Mouse (Mus musculus): ENCODE measurements around the gene Nr0b2.
A peak's percentile ranks its signal among the peaks of the same experiment; 100 is the strongest.

Gene Nr0b2

GRCm38 (mm10) chr4:133561622-133562021, 8.4 kb downstream of the Nr0b2 start:
- DNase-seq (ENCODE audit: low spot score in 2 of 2) = no peak

- DNase-seq (ENCODE audit: low spot score in 2 of 2) = no peak
Measured at GRCm38 (mm10) chr4:133563123-133563571, 10.0 kb downstream of the Nr0b2 start.

DNA sequence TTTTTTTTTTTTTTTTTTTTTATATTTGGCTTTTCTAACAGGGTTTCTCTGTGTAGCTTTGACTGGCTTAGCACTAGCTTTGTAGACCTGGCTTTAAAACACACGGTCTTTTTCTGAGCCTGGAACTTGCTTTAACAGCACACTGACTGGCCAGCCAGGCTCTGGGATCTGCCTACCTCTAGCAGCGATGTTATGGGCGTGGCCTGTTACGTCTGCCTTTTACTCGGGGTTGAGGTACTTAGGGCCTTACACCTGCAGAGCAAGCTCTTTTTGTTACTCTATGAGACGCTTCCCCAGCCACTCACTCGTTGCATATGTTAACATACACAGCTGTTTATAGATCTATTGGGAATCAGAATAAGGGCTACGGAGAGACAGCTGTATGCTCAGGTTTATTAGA, 14.1 kb downstream of the Nr0b2 start:
- no peak for DNase-seq (ENCODE audit: low spot score in 2 of 2)

DNA sequence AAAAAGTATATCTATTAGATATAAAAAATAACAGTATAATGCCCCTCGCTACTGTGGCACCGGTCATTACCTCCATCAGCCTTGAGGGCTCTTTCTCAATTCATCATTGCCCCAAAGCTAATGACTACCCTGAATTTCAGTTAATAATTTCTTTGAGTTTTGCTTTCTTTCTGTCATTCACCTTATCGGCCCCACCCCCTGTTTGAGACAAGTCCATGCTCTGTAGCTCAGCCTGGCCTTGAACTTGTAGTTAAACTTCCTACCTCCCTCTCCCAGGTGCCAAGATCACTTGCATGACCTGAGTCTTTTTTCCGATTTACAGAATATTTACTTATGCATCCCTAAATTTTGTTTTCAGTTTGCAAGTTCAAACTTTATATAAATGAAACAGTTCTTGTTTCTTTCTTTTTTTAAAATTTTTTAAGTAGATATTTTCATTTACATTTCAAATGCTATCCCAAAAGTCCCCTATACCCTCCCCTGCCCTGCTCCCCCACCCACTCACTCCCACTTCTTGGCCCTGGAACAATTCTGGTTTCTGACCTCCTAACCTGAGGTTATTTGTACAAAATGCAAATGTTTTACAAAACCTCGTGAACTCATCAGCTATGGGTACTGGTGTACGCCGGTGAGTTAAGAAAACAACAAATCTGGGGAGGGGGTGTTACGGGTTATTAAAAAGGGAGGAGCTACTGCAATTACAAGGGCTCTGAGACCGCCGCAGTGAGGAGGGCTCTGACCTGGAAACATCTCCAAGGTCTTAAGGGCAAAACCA, 16.3 kb downstream of the Nr0b2 start:
- DNase-seq (ENCODE audit: low spot score in 2 of 2) = no peak

- DNase-seq (ENCODE audit: low spot score in 2 of 2) = no peak
Measured at GRCm38 (mm10) chr4:133570066-133570466, 16.9 kb downstream of the Nr0b2 start.

- DNase-seq (ENCODE audit: low spot score in 2 of 2) = peak; percentile 87 to 90
Measured at GRCm38 (mm10) chr4:133574070-133574842, 21.1 kb downstream of the Nr0b2 start, which contains the start of gene Gpatch3. Gpatch3 (plus strand) TSS chr4:133574745.

DNA sequence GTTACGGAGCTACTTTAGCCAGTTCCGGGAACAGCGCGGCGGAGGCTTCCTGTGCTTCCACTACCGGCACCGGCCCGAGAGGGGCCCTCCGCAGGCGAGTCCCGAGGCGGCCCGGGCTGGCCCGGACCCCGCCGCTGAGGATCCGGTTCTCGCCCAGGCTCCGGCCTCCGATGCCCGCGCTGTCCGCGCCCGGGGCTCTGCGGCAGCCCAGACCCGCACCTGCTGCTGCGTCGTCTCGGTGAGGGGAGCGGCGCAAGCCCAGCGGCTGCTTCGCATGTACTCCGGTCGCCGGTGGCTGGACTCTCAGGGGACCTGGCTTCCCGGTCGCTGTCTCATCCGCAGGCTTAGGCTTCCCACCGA, 21.6 kb downstream of the Nr0b2 start:
- no peak for DNase-seq (ENCODE audit: low spot score in 2 of 2)

DNA sequence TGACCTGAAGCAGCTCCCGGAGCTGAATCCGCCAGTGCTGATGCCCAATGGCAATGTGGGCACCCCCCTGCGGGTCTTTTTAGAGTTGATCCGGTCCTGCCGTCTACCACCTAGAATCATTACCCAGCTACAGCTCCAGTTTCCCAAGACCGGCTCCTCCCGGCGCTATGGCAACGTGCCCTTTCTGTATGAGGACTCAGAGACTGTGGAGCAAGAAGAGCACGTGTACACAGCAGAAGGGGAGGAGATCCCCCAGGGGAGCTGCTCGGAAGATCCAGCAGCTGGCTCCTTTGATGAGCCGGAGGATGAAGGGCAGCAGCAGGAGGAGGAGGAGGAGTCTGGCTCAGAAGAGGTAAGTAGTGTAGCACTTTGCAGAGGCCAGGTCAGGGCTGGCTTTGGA, 24.8 kb downstream of the Nr0b2 start:
- no peak for DNase-seq (ENCODE audit: low spot score in 2 of 2)

GRCm38 (mm10) chr4:133583690-133584058, 30.5 kb downstream of the Nr0b2 start:
- no peak for DNase-seq (ENCODE audit: low spot score in 2 of 2)

DNA sequence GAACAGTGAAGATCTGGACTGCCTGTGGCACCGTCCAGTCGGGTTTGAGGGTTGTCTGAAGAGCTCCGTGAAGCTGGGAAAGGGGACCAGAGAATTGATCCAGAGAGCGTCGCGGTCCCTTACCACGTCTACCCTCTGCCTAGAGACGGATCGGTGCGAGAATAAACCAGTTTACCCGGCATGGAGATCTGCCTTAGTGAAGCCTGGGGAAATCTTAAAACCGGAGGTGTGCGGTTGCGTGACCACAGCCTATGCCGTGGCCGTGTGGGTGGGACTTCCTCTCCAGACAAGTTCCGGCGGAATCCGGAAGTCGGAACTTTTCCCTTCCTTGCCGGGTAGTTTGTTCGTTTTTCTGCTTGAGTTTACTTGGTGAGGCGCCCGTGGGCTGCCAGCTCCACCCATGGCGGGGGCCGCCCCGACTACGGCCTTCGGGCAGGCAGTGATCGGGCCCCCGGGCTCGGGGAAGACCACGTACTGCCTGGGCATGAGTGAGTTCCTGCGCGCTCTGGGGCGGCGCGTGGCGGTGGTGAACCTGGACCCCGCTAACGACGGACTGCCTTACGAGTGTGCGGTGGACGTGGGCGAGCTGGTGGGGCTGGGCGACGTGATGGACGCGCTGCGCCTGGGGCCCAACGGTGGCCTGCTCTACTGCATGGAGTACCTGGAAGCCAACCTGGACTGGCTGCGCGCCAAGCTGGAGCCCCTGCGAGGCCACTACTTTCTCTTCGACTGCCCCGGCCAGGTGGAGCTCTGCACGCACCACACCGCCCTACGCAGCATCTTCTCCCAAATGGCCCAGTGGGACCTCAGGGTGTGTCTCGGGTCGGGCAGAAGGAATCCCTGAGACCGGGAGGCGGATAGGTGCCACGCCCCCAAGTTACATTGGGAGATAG, 31.1 kb downstream of the Nr0b2 start, which contains the start of gene Gpn2:
TSS of gene Gpn2 (plus strand) at position 304 of the 893 bp plus-strand sequence.
- peak; percentile 83 to 85 for DNase-seq (ENCODE audit: low spot score in 2 of 2)

DNA sequence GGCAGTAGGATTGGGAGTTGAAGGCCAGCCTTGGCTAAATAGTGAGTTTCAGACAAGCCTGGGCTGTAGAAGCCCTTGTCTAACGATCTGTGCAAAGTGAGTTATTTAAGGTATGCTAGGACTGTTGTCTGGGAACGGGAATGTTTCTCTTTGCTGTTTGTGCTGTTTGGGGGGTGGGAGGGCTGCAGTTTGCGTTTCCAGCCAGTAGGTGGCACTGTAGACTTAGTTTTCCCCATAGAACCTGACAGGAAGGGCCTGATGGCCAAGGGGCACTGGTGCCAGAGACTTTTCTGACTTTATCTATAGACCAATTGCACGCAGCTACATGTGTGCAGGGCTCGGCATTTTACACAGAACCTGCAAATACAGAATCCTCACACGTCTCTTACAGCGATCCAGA, 39.4 kb downstream of the Nr0b2 start:
- DNase-seq (ENCODE audit: low spot score in 2 of 2) = peak; percentile 68 to 76

DNA sequence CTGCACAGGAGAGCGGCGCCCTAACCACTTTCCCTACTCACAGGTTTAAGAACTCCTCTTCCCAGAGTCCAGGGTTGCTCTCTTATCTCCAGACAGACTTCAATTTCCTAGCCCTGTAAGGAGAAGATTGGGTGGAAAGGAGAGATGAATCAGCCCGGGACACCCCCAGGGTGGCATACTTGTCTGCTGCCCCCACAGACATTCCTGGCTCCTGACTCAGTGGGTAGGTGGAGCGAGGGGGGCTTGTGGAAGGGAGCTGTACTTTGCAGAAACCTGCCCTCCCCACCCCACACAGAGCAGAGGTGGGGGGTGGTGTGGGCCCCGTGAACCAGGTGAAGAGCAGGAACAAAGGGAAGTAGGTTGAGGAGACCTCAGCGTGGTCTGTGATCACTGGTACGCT, 42.4 kb downstream of the Nr0b2 start:
- no peak for DNase-seq (ENCODE audit: low spot score in 2 of 2)

GRCm38 (mm10) chr4:133596084-133596483, 42.9 kb downstream of the Nr0b2 start:
- DNase-seq (ENCODE audit: low spot score in 2 of 2) = no peak

- no peak for DNase-seq (ENCODE audit: low spot score in 2 of 2)
Measured at GRCm38 (mm10) chr4:133598616-133599015, 45.4 kb downstream of the Nr0b2 start.

GRCm38 (mm10) chr4:133599116-133599515, 45.9 kb downstream of the Nr0b2 start:
- no peak for DNase-seq (ENCODE audit: low spot score in 2 of 2)

GRCm38 (mm10) chr4:133599571-133600073, 46.4 kb downstream of the Nr0b2 start:
- peak; percentile 68 to 76 for DNase-seq (ENCODE audit: low spot score in 2 of 2)

DNA sequence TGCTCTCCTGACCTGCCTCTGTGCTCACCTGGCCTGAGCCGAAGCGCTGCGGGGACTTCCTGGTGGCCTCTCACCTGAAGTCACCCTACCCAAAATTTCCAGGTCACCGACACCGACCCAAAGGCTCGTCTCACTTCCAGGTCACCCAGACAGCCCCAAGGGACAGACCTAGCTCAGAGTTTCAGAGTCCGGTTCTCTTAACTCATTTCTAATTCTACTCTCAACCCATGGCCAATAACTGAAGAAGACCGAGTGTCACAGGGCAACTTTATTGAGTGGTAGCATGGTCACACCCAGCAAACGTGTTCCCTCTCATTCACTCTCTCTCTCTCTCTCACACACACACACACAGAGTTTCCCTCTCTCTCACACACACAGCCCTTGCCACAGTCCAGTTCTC, 47.1 kb downstream of the Nr0b2 start:
- no peak for DNase-seq (ENCODE audit: low spot score in 2 of 2)

DNA sequence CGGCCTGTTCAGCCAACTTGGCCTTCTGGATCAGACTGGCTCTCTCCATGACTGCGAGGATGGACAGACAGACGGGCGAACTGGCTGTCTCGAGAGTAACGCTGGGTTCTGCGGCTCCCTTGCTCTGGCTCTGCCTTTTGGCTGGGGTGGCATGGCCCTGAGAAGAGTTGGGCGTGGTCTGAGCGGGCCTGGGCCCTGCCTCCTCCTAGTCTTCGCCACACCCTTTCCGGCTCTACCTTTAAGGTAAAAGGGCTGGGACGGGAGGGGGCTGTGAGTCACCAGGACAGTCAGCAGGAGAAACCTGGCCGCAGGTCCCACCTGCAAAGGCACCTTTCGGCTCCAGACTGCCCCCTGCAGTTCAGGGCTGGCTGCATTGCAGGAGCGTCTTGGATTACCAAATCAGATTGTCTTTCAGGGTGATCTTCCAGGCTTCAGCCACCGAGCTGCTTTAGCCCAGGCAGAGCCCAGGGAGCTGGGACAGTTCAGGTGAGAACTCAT, 48.6 kb downstream of the Nr0b2 start, which contains the start of gene Sfn:
TSS of gene Sfn (minus strand) at position 448 of the 498 bp plus-strand sequence.
- peak; percentile 33 to 74 for DNase-seq (ENCODE audit: low spot score in 2 of 2)

- no peak for DNase-seq (ENCODE audit: low spot score in 2 of 2)
Measured at GRCm38 (mm10) chr4:133603056-133603455, 49.9 kb downstream of the Nr0b2 start.

DNA sequence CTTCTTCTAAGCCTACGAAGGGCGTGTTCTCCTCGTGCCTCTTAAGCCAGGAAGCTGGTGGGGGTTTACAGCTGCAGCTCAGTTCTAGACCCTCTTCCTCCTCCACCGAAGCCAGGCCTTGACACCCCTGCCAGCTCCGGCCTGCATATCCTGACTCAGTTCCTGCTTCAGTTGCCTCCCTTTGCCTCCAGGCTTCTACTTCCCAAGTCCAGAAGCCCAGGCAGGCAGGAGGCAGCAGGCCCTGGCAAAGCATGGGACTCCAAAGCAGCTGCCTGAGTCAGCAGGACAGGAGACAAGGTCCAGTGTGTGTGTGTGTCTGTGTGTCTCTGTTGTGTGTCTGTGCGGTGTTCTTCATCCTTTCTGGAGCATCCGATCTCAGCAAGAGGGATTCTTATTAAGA, 51.0 kb downstream of the Nr0b2 start:
- no peak for DNase-seq (ENCODE audit: low spot score in 2 of 2)

DNA sequence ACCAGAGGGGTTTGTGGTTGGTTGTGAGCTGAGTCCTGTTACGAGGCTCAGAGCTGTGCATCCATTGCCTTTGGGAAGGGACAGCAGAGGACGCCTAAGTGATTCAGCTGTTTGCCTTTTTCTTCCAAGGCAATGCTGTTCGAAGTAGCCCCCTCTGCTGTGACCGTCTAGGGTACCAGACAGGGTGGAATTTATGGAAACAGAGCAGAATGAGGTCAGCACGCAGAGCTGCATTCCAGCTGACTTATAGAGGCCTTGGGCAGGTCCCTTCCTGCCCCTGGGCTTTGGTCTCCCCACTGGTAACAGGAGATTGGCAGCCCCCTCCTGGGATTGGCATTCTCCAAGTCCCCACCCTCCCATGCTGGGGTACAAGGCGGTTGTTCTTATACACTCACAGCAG, 51.7 kb downstream of the Nr0b2 start:
- DNase-seq (ENCODE audit: low spot score in 2 of 2) = no peak

All from natural killer cell, adult 2 months (primary cell).